Mouse (Mus musculus): Measurements from ENCODE around the gene Zmynd8. TPM values are rescaled to one million over a fixed set of nuclear protein-coding genes. Genes with fewer than 3 reads are reported as not detected.

Gene Zmynd8
- total and polyA plus RNA-seq, 3 experiments: 54.5 to 153 (median 82.4) TPM

DNA sequence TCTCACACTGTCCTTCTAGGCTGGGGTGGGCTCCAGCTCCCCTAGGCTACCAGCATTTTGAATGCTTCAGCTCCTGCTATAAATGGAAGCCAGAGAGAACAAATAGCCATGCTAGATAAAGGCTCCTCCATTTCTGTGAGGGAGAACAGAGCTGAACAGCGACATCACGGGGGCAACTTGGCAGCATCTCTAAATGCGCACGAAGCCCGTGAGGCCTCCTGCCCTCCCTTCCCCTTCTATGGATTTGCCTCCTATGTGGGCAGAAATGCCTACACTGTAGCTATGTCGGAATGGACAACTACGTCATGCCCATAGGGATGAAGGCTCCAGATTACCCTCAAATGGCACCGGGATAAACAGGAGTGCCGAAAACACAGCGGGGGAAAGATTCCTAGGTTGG, 81.4 kb downstream of the Zmynd8 start:
- peaks cover 12% of the 10 kb centered on the region for H3K4me1 ChIP-seq (ENCODE audit: insufficient read depth, low read depth, low read length)
- H3K4me3 ChIP-seq (ENCODE audit: low read depth, low read length): no peak overlapping the region
- no peak for TF ChIP-seq TAL1 (conservative IDR thresholded peaks at IDR 0.05; ENCODE audit: low read depth, low read length)
- no peak for TF ChIP-seq CTCF (IDR thresholded peaks at IDR 0.05; ENCODE audit: low read depth, low read length)
- TF ChIP-seq GATA2 (IDR thresholded peaks at IDR 0.05; ENCODE audit: borderline replicate concordance, low read depth, low read length): no peak
- no peak for TF ChIP-seq GATA1 (IDR thresholded peaks at IDR 0.05; ENCODE audit: borderline replicate concordance, low read length)
- no peak for TF ChIP-seq POLR2AphosphoS5 (IDR thresholded peaks at IDR 0.05; ENCODE audit: insufficient replicate concordance, low read depth, low read length)
- H3K27me3 ChIP-seq (ENCODE audit: insufficient read depth, low read length): no peaks in the 10 kb centered on the region
- peaks cover 97% of the 10 kb centered on the region for H3K36me3 ChIP-seq (replicated peaks)
- no peak for DNase-seq (ENCODE audit: low spot score)
- H3K9me3 ChIP-seq (replicated peaks): no peaks in the 10 kb centered on the region
- no peak for ATAC-seq (ENCODE audit: extremely low read depth, insufficient number of reproducible peaks, low FRiP score, poor library complexity, severe bottlenecking)

DNA sequence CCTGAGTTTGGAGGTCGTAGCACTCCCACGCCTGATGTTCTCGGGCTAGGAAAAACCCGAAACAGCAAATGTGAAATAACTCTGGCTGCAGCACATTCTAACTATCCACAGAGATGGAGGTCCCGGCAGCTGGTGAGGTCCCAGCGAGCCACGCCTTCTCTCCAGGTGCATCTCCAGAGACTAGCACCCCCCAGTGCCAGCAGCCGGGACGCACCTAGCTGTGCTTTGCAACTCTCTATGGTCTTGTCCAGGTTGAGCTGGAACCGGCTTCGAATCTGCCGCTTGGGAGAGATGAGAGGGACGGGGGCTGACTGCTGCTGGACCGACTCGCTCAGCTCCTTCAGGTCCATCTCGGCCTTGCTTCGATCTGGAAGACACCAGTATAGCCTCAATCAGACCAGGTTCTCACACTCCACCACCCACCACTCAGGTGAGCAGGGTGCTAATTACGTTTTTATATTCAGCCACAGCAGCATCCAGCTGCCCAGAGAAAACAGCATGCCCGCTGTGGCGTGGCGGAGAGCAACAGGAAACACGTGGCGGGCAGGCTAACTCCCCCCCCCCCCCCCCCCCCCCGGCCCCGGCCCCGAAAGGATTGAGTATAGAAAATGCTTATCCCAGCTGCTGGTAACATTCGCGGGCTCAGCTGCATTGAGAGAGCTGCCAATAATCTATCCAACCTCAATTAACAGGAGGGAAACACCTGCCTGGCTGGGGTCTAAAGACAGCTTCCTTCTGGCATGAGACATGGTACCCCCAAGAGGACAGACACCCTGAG, 83.5 kb downstream of the Zmynd8 start:
- Histone ChIP-seq H3K4me1 (ENCODE audit: insufficient read depth, low read depth, low read length) (peaks cover 4% of the 10 kb centered on the region; the same call in 1 of the 2 replicates), H3K4me3 (ENCODE audit: low read depth, low read length) (no peak overlapping the region), H3K27me3 (ENCODE audit: insufficient read depth, low read length) (no peaks in the 10 kb centered on the region), H3K9me3 (replicated peaks) (no peaks in the 10 kb centered on the region), H3K36me3 (replicated peaks) (peaks cover 97% of the 10 kb centered on the region)
- ATAC-seq (ENCODE audit: extremely low read depth, insufficient number of reproducible peaks, low FRiP score, poor library complexity, severe bottlenecking) (no peak), DNase-seq (ENCODE audit: low spot score) (no peak)
- no peak for TF ChIP-seq GATA1 (IDR thresholded peaks at IDR 0.05; ENCODE audit: borderline replicate concordance, low read length)
- TF ChIP-seq POLR2AphosphoS5 (IDR thresholded peaks at IDR 0.05; ENCODE audit: insufficient replicate concordance, low read depth, low read length): no peak
- no peak for TF ChIP-seq GATA2 (IDR thresholded peaks at IDR 0.05; ENCODE audit: borderline replicate concordance, low read depth, low read length)
- TF ChIP-seq TAL1 (conservative IDR thresholded peaks at IDR 0.05; ENCODE audit: low read depth, low read length): no peak
- no peak for TF ChIP-seq CTCF (IDR thresholded peaks at IDR 0.05; ENCODE audit: low read depth, low read length)

GRCm38 (mm10) chr2:165812889-165813288, 85.9 kb downstream of the Zmynd8 start:
- Histone ChIP-seq H3K4me1 (ENCODE audit: insufficient read depth, low read depth, low read length) (no peaks in the 10 kb centered on the region), H3K36me3 (replicated peaks) (peaks cover 97% of the 10 kb centered on the region), H3K4me3 (ENCODE audit: low read depth, low read length) (no peak overlapping the region), H3K27me3 (ENCODE audit: insufficient read depth, low read length) (no peaks in the 10 kb centered on the region), H3K9me3 (replicated peaks) (no peaks in the 10 kb centered on the region)
- TF ChIP-seq GATA1 (IDR thresholded peaks at IDR 0.05; ENCODE audit: borderline replicate concordance, low read length) (no peak), GATA2 (IDR thresholded peaks at IDR 0.05; ENCODE audit: borderline replicate concordance, low read depth, low read length) (no peak), CTCF (IDR thresholded peaks at IDR 0.05; ENCODE audit: low read depth, low read length) (no peak), TAL1 (conservative IDR thresholded peaks at IDR 0.05; ENCODE audit: low read depth, low read length) (no peak)
- ATAC-seq (ENCODE audit: extremely low read depth, insufficient number of reproducible peaks, low FRiP score, poor library complexity, severe bottlenecking) (no peak), DNase-seq (ENCODE audit: low spot score) (no peak)

DNA sequence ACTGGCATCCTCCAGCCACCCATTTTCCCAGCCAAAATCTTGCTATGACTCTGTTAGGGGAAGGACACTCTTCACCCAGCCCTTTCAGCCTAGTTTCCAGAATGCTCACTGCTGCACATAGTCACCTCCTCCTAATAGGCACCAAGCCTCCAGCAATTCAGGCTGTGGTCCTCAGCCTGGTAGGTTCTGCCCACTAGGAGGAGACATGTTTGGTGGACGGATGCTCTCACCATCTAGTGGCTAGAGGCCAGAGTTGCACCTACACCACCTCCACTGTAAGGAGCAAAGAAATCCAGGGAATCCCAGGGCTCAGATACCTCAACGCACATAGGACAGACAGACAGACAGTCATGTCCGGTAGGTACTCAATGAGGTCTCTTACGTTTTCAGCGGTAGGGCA, 87.3 kb downstream of the Zmynd8 start:
- no peaks in the 10 kb centered on the region for H3K4me1 ChIP-seq (ENCODE audit: insufficient read depth, low read depth, low read length)
- no peak for DNase-seq (ENCODE audit: low spot score)
- ATAC-seq (ENCODE audit: extremely low read depth, insufficient number of reproducible peaks, low FRiP score, poor library complexity, severe bottlenecking): no peak

GRCm38 (mm10) chr2:165809901-165810477, 88.8 kb downstream of the Zmynd8 start:
- no peaks in the 10 kb centered on the region for H3K4me1 ChIP-seq (ENCODE audit: insufficient read depth, low read depth, low read length)
- TF ChIP-seq TAL1 (conservative IDR thresholded peaks at IDR 0.05; ENCODE audit: low read depth, low read length) (no peak), GATA2 (IDR thresholded peaks at IDR 0.05; ENCODE audit: borderline replicate concordance, low read depth, low read length) (no peak), CTCF (IDR thresholded peaks at IDR 0.05; ENCODE audit: low read depth, low read length) (no peak), GATA1 (IDR thresholded peaks at IDR 0.05; ENCODE audit: borderline replicate concordance, low read length) (no peak)
- DNase-seq (ENCODE audit: low spot score): no peak
- ATAC-seq (ENCODE audit: extremely low read depth, insufficient number of reproducible peaks, low FRiP score, poor library complexity, severe bottlenecking): no peak
- no peaks in the 10 kb centered on the region for H3K27me3 ChIP-seq (ENCODE audit: insufficient read depth, low read length)
- H3K4me3 ChIP-seq (ENCODE audit: low read depth, low read length): no peak overlapping the region
- no peaks in the 10 kb centered on the region for H3K9me3 ChIP-seq (replicated peaks)
- peaks cover 98% of the 10 kb centered on the region for H3K36me3 ChIP-seq (replicated peaks)

More for the DNA sequence above, 87.3 kb downstream of the Zmynd8 start:
- H3K27me3 ChIP-seq (ENCODE audit: insufficient read depth, low read length): no peaks in the 10 kb centered on the region
- no peaks in the 10 kb centered on the region for H3K9me3 ChIP-seq (replicated peaks)
- H3K4me3 ChIP-seq (ENCODE audit: low read depth, low read length): no peak overlapping the region
- TF ChIP-seq GATA2 (IDR thresholded peaks at IDR 0.05; ENCODE audit: borderline replicate concordance, low read depth, low read length): no peak
- no peak for TF ChIP-seq POLR2AphosphoS5 (IDR thresholded peaks at IDR 0.05; ENCODE audit: insufficient replicate concordance, low read depth, low read length)
- TF ChIP-seq TAL1 (conservative IDR thresholded peaks at IDR 0.05; ENCODE audit: low read depth, low read length): no peak
- no peak for TF ChIP-seq CTCF (IDR thresholded peaks at IDR 0.05; ENCODE audit: low read depth, low read length)
- H3K36me3 ChIP-seq (replicated peaks): peaks cover 97% of the 10 kb centered on the region

GRCm38 (mm10) chr2:165809091-165809490, 89.7 kb downstream of the Zmynd8 start:
- ATAC-seq (ENCODE audit: extremely low read depth, insufficient number of reproducible peaks, low FRiP score, poor library complexity, severe bottlenecking) (no peak), DNase-seq (ENCODE audit: low spot score) (no peak)
- no peaks in the 10 kb centered on the region for H3K4me1 ChIP-seq (ENCODE audit: insufficient read depth, low read depth, low read length)
- no peaks in the 10 kb centered on the region for H3K9me3 ChIP-seq (replicated peaks)
- H3K36me3 ChIP-seq (replicated peaks): peaks cover 98% of the 10 kb centered on the region
- no peaks in the 10 kb centered on the region for H3K27me3 ChIP-seq (ENCODE audit: insufficient read depth, low read length)
- TF ChIP-seq GATA1 (IDR thresholded peaks at IDR 0.05; ENCODE audit: borderline replicate concordance, low read length) (no peak), CTCF (IDR thresholded peaks at IDR 0.05; ENCODE audit: low read depth, low read length) (no peak), TAL1 (conservative IDR thresholded peaks at IDR 0.05; ENCODE audit: low read depth, low read length) (no peak), POLR2AphosphoS5 (IDR thresholded peaks at IDR 0.05; ENCODE audit: insufficient replicate concordance, low read depth, low read length) (no peak), GATA2 (IDR thresholded peaks at IDR 0.05; ENCODE audit: borderline replicate concordance, low read depth, low read length) (no peak)
- H3K4me3 ChIP-seq (ENCODE audit: low read depth, low read length): no peak overlapping the region

Measured in G1E (cell line).